Mouse (Mus musculus): ENCODE data around the gene Zfp593.

DNA sequence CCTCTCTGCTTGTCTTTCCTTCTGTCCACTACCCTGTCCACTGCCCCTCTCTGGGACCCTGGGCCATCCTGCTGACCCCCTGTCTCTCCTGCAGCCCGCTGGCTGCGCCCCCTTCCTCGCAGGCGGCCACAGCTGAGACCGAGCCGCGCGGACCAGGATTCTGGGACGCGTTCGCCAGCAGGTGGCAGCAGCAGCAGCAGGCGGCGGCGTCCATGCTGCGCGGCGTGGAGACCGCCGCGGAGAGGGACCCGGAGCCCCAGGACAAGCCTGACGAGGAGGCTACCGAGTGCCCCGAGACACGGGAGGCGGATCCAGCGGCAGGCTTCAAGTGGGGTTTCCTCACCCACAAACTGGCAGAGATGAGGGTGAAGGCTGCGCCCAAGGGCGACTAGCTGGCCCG lies 4.3 kb upstream of the Zfp593 start:
- TF ChIP-seq POLR2A (IDR thresholded peaks at IDR 0.05; ENCODE audit: borderline replicate concordance, extremely low read depth, low read depth, low read length) (no peak), CTCF (IDR thresholded peaks at IDR 0.05; ENCODE audit: insufficient read depth, low read length) (peak; percentile 25; the same call in 1 of the 2 replicates)
